Mouse (Mus musculus) T-helper 1 cell (primary cell): ENCODE measurements around the gene Il11ra1.
"Not testable (repeated sequence)": the region's sequence is repeated elsewhere in the genome, so short reads cannot be mapped to it uniquely, and the experiment has no call there.

Experiments
- in situ Hi-C: fragments of 300-600 bp; cut with MboI, MseI; formaldehyde crosslinking; loops from one replicate; pipeline ENCODE4 v1.15.1; 2025; ENCODE audit warnings: high pct_unique_total_duplicates

Gene Il11ra1

DNA sequence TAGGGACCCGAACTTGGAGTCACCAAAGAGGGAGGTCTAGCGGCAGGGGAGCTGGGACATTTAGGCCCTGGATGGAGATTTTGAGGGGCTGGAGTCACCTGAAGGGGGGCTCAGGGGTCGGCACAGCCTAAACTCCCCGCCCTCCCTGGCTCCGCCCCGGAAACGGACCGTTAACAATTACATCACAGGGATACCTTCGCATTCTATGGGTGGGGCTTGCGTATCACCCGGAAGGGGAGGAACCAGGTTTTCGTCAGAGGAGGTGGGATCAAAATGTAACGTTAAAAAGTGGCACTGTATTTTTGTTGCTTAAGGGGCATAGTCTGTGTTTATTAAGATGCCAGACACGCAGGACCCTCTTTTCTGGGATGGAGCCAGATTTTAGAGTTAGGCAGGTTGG, 74.2 kb downstream of the Il11ra1 start, which contains the start of gene Ccl27a:
TSS of gene Ccl27a (minus strand) at position 246 of the 400 bp plus-strand sequence.
- in situ Hi-C loops: loop anchor here (5.0 to 25.0 kb wide), 3 partner anchors 138 to 878 kb away; partner anchors contain the start of gene Gm21541

DNA sequence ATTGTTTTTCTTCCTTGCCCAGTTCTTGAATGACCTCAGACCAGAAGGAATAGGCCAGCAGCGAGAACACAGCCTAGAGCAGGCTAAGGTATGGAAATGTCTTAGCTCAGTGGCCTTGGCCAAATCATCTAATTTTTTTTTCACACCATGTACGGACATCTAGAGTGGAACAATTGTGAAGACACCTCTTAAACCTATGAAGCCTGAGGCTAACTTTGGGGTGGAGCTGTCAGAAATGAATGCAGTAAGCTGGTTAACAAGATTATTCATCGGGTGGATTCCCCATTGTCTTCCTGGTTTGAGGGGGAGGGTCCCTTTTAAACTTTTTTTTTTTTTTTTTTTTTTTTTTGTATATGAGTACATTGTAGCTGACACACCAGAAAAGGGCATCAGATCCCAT, 74.7 kb downstream of the Il11ra1 start:
- in situ Hi-C loops: loop anchor here (5.0 to 25.0 kb wide), 3 partner anchors 138 to 878 kb away; partner anchors contain the start of gene Gm21541

DNA sequence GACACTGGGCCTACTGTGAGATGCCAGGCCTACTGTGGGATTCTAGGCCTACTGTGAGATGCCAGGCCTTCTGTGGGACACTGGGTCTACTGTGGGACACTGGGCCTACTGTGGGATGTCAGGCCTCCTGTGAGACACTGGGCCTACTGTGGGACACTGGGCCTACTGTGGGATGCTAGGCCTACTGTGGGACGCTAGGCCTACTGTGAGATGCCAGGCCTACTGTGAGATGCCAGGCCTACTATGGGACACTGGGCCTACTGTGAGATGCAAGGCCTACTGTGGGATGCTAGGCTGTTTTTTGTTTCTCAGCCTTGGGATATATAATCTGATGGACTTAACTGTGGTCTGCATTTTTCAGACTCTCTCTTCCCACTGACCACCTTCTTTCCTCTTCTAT, 76.1 kb downstream of the Il11ra1 start:
- in situ Hi-C loops: not testable (repeated sequence)

DNA sequence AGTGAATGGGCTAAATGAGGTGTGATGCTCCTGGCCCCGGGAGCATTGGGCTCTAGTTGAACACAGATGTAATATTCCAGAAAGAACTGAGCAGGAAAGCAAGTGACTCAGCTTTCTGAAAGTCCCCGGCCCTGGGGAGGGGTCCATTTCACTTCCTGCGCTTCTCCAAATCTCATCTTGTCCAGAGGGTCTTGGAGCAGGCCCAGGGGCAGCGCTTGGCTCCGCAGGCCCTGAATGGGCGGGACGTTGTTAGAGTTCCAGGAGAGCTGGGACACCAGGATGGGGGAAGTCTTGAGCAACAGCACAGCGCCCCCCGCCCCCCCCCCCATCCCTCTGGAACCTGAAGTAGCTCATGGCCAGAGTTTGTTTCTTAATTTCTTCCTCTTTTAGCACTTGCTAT, 81.5 kb downstream of the Il11ra1 start:
- in situ Hi-C loops: loop anchor here (10.0 kb wide), 1 partner anchor 504 kb away; no protein-coding TSS in a partner anchor

DNA sequence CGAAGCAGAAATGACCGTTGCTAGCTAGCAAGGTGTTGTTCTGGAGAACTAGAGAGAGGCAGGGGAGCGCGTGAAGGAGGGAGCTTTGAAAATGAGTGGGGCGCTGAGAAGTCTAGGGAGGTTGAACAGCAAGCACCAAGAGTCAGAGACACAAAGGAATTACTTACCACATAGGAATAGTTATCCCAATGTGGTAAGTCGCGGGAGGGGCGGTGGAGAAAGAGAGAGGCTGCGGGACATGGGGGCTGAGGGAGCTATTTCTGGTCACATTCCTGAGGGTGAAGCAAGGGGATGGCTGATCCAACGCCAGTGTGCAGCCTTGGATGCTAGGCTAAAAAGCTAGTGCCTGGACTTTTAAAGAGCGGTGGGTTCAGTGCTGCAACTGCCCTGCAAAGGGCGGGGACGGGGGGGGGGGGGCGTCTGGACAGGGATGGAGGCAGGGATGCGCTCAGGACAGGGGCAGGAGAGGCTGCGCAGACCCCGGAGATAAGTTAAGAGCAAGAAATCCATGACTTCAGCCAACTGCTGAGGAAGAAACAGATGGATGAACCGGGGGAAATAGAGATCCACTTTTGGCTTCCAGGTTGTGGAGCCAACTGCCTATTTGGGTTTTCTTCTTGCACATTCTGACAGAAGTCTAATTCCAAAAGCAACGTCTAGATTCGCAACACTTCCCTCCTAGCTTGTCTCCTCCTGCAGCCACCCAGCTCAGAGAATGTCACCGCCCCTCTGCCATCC, 82.1 kb downstream of the Il11ra1 start:
- in situ Hi-C loops: loop anchor here (10.0 kb wide), 1 partner anchor 503 kb away; no protein-coding TSS in a partner anchor

DNA sequence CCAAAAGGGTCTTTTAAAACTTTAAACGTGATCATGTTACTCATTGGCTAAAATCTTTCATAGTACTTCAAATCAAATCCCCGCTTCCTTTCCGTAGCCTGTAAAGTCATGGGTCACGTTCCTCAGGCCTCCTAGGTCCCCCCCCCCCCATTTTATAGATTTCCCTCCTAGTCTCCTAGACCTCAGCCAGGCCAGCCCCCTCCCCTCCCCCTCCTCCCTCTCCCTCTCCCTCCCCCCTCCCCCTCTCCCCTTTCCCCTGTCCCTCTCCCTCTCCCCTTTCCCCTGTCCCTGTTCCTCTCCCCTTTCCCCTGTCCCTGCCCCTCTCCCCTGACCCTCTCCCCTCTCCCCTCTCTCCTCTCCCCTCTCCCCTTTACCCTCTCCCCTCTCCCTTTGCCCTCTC, 82.9 kb downstream of the Il11ra1 start:
- in situ Hi-C loops: loop anchor here (10.0 kb wide), 1 partner anchor 502 kb away; no protein-coding TSS in a partner anchor

DNA sequence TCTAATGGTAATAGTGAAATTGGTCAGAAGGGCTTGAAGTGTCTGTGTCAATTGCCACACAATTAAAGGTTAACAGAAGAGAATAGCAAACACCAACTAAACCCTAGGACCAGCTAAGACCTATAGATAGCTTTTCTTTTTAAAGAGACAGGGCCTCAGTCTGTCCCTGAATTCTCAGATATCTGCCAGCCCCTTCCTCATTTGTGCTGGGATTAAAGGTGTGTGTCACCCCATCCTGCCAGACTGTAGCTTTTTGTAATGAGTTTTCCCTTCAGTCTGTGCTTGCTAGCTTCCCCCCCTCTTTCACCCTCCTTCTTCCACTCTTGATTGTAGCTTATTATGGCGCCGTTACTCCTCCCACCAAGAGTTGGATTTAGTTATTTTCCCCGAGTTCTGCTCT, 83.4 kb downstream of the Il11ra1 start:
- in situ Hi-C loops: loop anchor here (10.0 kb wide), 1 partner anchor 502 kb away; no protein-coding TSS in a partner anchor
